Mouse (Mus musculus) adrenal gland, adult 8-10 months (tissue): Measurements from ENCODE around the gene Rassf8. TPM values are rescaled to one million over a fixed set of nuclear protein-coding genes. Genes with fewer than 3 reads are reported as not detected.
A peak's percentile ranks its signal among the peaks of the same experiment; 100 is the strongest.

ENCODE experiments used
- DNase-seq: peaks from one replicate; pipeline ENCODE4 v3.0.0; 2022
- total RNA-seq, 4 experiments: library from RNA; stranded (reverse); gene quantifications; 2 replicates each; pipeline ENCODE4 v1.2.4; 2022

Rassf8 gene
- 10 to 100 TPM; 72.3 to 88.2 (median 80.0) TPM for total RNA-seq

DNA sequence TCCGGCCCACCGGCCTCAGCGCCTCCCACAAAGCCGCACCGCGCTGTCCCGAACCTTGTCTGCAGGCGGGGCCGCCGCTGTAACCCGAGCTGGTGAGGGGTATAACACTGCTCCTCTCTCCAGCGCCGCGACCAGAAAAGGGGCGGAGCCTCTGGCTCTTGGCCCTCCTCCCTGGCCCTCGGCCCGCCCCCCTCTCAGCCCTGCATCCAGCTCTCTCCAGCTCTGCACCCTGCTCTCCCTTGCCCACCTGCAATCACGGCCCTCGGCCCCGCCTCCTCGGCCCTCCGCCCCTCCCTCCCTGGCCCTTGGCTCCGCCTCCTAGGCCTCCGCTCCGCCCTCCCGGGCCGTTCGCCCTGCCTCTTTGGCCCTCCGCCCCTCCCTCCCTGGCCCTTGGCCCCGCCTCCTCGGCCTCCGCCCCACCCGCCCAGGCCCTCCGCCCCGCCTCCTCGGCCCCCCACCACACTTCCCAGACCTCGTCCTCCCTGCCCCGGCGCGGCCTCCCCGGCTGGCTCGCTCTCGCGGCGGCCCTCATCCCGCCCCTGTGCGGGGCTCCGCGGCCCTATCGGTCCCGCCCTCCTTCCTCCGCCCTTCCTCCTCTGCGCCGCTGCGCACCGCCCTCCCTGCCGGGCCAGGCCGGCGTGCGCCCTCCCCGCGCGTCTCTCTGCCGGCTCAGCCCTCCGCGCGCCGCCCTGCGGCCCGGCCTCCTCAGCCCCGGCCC, at the start of gene Rassf8:
TSS of gene Rassf8 (plus strand) at position 617 of the 718 bp plus-strand sequence.
- DNase-seq = peak; percentile 86

DNA sequence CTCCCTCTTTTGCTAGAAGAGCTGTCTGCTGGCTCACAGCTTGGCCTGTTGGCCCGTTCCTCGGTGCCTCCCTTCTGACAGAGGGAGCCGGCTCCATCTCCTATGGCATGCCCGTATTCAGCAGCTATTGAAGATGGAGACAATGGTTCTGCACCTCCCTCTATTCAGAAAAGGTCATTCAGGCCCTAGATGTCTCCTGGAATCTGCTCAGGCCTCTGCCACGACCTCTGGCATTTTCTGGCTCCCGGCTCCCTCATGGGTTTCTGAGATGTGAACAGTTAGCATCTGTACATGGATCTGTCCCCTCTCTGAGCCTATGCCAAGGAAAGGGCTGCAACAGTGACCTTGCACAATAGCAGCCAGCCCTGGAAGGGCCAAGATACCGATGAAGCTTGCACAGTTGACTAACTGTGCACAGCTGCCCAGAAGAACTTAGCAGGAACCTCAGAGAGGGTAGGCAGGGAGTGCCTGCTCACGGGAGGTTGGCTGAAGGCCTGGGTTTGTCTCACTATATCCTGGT, 45.5 kb upstream of the Rassf8 start:
- no peak for DNase-seq

GRCm38 (mm10) chr6:145703667-145704066, 42.9 kb upstream of the Rassf8 start:
- DNase-seq = no peak

GRCm38 (mm10) chr6:145709956-145710720, 36.4 kb upstream of the Rassf8 start:
- no peak for DNase-seq

DNA sequence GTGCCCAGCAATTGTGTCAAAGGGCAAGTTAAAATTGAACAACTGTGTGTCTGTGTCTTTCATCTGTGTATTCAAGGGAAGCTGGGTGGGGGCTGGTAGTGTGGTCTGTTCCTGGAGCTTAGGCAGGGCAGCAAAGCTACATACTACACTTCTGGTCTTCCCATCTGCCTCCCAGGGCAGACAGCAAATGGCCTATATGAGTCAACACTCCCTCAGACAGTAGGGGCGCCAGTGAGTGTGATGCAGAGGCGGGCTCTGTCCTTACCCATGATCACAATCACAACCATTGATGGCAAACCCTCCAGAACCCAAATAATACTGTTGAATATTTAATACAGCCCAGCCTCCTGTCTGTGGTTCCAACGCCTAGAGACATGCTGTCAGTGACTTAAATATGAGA, 35.8 kb upstream of the Rassf8 start:
- no peak for DNase-seq

GRCm38 (mm10) chr6:145711320-145711719, 35.2 kb upstream of the Rassf8 start:
- DNase-seq = no peak

DNA sequence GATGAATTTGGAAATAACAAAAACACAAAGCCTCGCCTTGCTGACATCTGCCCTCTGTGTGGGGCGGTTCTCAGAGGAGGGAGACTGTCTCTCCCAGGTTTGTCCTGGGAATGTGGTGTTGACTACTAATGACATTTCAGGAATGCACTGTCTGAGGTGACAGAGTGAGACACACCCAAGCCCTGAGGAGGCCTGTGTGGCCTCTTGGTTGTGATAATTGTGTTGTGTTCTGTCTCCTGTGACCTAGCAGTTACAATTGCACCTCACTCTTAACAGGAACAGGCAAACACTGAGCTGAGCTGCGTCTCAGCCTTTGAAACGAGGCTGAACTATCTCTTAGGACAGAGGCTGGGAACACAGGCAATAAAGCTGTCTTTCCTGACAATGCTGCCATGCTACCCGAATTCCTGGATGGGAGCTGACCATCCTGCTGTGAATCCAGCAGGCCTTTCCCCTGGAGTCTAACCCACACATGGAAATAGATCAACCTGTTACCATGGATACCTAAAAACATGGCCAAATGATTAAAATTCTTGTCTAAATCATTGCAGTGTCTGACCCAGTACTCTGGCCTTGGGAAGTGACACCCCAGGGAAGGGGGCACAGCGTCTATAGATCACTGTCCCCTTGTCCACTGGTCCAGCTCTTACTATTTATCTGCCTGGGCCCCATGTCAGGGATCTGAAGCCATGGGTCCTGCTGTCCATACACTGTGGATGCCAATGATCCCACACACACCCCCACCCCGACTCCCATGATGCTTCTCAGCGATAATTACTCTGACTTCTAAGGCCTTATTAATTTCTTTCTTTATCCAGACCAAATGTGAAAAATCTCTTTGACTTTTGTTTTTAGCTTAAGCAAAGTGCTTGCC, 33.1 kb upstream of the Rassf8 start:
- DNase-seq = no peak

DNA sequence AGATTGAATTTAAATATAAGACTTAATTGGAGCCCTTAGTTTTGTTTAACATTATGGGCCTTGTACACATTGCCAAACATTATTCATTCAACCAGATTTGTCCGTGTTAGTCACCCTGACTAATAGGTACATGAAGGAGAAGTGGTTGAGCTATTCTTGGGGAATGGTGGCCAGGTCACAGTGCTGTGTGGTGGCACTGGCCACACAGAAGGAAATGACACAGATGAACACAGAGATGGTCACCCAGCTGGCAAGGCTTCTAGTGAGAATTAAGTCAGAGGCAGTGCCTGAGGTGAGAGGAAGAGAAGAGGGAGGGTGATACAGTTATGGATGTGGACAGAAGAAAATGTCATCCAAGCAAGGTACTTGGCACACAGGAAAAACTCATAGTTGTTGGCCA, 32.4 kb upstream of the Rassf8 start:
- DNase-seq = no peak

- DNase-seq = no peak
Measured at GRCm38 (mm10) chr6:145722596-145722995, 24.0 kb upstream of the Rassf8 start.

DNA sequence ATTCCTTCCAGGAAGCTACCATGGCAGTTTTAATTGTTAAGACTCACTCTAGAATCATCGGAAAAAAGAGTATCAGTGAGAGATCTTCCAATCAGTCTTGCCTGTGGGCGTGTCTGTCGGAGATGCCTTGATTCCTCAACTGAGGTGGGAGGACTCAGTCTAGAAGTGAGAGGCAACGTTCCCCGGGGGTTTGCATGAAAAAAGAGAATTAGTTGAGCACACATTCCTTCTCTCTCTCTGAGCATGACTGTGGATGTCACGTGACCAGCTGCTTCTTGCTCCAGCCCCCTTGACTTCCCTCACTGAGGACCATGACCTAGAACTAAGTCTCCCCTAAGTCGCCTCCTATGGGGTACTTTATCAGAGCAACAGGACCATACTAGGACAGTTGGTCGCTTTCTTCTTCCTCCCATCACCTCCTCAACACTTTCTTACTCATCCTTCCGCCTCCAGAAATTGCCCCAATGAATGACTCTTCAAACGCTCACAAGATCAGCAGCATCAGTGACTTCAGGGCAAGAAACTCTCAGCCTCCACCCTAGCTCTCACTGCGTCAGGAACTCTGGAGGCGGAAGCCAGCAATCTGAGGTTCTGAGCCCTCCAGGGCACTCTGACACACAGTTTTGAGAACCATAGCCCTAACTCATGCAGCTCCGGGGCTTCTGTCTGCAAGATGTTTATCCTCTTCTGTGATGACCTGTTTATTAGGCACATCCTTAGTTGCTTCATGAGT, 23.3 kb upstream of the Rassf8 start:
- DNase-seq = no peak

DNA sequence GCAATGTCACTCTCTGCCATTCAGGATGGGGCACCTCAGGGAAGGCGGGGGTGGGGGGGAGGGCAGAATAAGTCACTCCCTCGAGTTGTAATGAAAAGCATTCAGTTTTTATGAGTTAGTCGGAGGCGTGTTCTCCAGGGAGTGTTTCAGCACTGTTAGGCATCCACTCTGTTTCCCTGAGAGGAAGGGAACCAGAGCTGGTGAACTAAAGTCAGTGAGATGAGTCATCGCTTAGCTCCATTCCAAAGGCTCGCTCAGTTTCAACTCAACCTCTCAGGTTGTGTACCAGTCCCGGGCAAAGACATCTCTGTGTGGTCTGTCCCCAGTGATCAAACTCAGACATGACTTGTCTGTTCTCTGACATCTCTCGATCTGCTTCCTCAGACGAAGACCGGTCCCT, 20.7 kb upstream of the Rassf8 start:
- DNase-seq = no peak

DNA sequence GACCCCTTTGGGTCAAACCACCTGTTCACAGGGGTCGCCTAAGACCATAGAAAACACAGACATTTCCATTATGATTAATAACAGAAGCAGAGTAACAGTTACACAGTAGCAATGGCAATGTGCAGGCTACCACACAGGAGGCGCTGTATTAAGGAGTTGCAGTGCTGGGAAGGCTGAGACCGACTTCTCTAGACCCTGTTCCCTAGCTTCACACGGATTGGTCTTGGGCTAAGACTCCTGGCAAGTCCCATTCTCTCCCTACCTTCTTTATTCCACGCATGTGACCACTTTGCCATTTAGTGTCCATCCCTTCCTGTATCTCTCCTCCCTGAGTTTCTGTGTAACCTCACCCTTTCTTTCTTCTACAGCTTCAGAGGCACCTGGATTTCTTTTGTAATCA, 19.6 kb upstream of the Rassf8 start:
- DNase-seq = no peak

GRCm38 (mm10) chr6:145732868-145733267, 13.7 kb upstream of the Rassf8 start:
- DNase-seq = no peak

- DNase-seq = no peak
Measured at GRCm38 (mm10) chr6:145733276-145733675, 13.3 kb upstream of the Rassf8 start.

DNA sequence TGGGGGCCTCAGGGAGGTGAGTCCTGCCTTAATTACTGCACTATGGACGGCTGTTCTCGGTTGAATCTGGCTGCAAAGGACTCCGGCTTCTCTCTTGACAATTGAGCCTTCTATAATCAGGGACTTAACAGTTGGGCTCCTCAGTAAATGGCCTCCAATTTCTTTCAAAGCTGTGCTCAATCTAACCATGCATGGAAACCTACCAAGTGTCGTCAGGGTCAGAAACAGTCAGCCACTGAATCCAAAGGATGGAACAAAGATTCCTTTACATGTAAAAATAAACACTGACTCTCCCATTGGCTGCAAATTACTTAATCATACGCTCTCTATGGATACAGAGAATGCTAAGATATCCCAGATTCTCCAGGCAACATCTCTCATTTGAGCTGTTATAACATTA, 12.6 kb upstream of the Rassf8 start:
- no peak for DNase-seq

DNA sequence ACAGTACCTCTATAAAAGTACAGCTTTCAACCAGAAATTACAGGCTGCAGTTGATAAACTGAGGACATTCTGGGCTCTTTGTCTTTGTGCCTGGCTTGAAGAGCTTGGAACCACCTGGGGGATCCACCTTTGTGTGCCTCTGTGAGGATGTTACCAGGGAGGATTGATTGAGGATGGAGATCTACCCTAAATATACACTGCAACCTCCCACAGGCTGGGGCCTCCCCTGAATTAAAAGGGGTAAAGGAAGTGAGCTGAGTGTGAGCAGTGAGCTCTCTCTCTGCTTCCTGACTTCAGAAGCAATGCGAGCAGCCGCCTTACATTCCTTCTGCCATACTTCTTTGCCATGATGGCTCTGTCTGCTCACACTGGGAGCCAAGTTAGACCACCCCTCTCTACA, 10.4 kb upstream of the Rassf8 start:
- DNase-seq = no peak

DNA sequence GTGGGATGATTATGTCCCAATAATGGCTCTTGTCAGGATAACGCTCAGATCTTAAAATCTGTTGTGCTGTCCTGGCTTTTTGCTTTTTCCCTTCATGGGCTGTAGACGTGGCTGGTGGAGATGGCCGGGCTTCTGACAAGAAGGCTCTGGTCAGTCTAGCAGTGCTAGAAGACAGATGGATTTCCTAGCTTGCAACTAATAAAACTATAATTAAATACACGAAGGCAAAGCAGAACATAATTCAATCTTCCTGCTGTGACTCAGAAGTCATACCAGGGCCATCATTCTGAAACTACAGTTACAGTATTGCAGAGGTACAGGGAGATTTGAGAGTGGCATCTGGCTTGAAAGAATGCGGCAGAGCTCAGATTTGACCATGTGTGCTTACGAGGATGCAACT, 7.3 kb upstream of the Rassf8 start:
- DNase-seq = no peak

DNA sequence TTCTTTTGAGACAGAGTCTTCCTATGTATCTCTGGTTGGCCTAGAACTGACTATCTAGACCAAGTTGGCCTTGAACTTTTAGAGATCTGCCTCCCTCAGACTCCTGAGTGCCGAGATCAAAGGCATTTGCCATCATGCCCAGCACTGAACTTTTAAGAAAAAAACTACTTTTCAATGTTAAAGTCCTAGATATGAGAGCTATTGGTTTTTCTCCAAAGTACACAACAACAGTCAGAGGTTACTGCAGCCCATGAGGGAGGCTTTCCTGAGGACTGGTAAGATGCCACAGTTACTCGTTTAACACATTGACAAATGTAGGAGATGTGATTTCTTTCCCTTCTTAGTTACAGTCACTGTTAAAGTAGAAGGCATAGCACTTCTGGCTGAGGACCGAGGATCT, 6.5 kb upstream of the Rassf8 start:
- DNase-seq = no peak

DNA sequence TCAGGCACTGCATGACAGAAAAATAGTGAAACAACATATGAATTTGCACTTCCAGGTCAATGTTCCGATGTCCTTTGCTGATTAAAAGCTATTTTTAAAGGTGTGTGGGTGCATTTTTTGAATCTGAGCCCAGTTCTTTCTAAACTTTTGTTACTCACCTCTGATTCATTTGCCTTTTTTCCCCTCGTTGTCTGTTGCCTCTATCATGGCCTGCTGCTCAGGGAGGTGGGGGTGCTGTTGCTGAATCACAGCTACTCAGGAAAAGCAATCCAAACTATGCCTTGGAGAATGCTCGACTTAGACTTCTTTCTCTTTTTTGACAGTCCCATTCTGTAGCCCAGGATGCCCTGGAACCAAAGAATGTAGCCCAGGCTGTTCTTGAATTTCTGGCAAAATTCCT, 1.3 kb upstream of the Rassf8 start:
- peak; percentile 42 for DNase-seq

DNA sequence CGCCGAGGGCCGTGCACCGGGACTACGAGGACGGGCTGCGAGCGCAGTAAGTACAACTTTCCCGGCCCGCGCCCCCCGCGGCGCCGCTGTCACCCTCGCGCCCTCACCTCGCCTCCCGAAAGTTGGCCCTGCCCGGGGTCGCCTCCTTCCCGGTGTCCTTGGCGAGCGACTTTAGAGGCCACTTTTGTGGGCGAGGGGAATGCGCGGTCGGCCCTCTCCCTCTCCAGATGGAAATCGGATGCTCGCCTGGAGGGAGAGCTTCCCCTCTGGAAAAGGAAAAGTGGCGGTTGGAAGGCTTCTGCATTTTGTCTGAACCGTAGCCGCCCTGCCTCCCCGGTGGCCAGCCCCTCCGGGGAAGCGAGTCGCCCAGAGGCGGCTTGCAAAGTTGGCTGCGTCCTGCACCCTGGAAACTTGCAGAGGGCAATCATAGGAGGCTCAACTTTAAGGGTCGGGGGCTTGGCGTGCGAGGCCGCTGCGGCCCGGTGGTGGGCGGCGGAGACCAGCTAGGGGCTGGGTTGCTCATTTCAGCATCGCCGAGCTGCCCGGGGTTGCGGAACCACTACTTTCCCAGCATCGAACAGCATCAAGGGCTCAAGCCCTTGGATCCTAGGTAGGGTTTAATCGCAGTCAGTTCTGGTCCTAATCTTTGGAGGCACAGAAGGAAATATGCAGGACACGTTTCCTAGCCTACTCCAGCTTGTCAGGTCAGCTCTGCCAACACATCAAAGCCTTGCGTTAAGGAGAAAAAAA, 548 bp downstream of the Rassf8 start:
- DNase-seq = peak; percentile 33
